Mouse (Mus musculus): ENCODE data around the gene Pygo1. TPM values are rescaled to one million over a fixed set of nuclear protein-coding genes. Genes with fewer than 3 reads are reported as not detected.

The Pygo1 gene
- polyA plus RNA-seq, 2 experiments from 2014 or later: not detected

DNA sequence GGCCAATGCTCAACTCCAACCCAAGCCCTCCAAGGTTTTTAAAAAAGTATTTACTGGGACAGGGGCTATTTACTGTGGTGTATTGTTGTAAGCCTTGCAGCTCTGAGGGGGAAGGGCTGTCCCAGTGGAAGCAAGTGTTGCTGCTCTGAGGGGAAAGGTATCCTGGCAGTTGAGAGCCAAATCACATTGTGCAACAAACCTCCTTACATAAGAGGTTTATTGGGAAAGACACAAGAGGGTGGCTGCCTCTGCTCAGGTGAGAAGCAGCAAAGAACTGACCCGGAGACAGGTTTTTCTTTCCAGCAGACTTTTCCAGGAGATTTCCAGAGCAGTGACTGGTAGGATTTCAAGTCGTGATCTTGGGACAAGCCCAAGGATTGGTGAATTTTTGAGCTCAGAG lies 10.9 kb downstream of the Pygo1 start:
- ATAC-seq: no peak

DNA sequence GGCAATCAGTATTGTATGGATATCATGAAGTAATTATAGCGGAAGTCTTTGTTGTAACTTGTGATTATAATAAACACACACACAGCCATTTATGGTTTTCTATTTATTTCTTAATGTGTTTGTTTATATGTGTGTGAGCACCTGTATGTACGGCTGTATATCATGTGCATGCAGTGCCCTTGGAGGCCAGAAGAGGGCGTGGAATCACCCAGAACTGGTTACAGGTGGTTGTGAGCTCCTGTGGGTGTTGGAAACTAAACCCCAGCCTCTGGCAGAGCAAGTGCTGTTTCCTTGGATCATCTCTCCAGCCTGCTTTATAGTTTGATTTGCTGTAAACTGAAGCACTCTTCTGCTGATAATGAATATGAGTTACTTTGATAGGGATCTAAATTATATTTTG lies 18.0 kb downstream of the Pygo1 start:
- no peak for ATAC-seq

- no peak for ATAC-seq
Measured at GRCm38 (mm10) chr9:72944286-72944685, 18.8 kb downstream of the Pygo1 start.

DNA sequence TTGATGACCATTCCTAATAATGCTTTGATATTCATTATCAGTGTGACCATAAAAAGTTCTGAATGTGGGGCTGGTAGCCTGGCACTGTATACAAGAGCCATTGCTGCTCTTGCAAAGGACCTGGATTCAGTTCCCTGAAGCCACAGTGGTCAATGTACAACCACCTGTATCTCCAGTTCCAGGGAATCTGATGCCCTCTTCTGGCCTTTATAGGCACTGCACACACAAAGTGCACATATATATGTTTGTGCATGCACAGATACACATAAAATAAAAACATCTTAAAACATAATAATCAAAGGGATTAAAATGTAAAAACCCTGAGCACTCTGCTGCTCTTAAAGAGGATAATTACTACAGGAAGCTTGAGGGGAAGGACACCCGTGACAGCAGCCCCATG lies 21.6 kb downstream of the Pygo1 start:
- no peak for ATAC-seq

- no peak for ATAC-seq
Measured at GRCm38 (mm10) chr9:72949572-72949971, 24.1 kb downstream of the Pygo1 start.

- ATAC-seq: no peak
Measured at GRCm38 (mm10) chr9:72954746-72955145, 29.3 kb downstream of the Pygo1 start.

- ATAC-seq: no peak
Measured at GRCm38 (mm10) chr9:72955546-72955945, 30.1 kb downstream of the Pygo1 start.

DNA sequence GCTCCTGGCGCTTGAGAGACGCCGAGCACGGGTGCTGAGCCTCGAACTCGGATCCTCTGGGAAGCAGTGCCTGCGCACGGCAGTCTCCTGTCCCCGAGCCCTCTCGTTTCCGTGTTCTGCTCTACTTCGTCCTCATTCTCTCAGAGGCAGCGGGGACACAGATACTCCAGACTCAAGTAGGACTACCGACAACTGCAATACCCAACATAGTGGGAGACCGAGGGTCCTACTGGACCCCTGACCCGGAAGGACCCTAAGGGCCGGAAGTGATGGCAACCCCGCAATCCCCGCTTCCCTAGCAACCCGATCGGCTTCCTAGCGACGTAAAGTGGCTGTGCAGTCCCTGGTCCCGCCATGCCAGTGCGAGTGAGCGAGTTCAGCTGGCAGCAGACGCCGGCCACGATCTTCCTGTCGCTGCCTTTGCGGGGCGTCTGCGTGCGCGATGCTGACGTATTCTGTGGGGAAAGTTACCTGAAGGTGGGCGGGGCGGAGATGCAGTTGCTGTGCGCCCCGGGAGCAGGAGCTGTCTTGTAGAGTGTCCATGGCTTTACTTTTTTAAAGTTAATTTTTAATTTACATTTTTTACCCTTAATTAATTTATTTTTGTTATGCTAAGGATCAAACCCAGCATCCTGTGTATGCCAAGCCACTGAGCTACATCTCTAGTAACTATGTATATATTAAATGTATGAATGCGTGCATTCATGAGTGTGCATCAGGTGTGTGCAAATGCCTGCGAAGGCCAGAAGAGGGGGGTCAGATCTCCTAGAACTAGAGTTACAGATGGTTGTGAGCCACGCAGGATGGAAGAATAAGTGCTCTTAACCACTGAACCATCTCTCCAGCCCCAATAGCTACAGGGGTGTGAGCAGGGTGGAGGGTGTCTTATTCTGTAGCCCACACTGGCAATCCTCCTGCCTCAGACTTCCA lies 33.3 kb downstream of the Pygo1 start, which contains the start of the genes Dyx1c1 and Gm44503:
Gene Dyx1c1 (plus strand): TSS at position 265 of the 930 bp plus-strand sequence.
Gene Gm44503 (plus strand): TSS at position 332 of the 930 bp plus-strand sequence.
- peak; percentile 80 for ATAC-seq

DNA sequence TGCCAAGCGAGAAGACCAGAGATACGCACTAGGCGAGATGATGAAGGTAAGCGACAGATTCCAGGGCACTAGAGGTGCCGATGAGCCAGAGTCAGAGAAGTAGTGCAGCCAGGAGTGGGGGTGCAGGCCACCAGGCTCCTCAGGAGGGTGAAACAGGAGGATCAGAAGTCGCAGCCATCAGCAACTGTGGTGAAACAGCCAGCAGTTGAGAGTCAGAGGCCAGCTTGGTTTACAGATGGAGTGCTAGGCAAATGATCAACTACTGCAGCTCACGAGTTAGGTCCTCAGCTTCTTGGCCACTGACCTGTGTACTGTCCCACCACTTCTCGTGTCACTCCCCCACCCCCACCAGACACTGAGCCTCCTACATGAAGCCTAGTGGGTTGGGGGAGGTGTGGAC lies 35.9 kb downstream of the Pygo1 start:
- no peak for ATAC-seq

DNA sequence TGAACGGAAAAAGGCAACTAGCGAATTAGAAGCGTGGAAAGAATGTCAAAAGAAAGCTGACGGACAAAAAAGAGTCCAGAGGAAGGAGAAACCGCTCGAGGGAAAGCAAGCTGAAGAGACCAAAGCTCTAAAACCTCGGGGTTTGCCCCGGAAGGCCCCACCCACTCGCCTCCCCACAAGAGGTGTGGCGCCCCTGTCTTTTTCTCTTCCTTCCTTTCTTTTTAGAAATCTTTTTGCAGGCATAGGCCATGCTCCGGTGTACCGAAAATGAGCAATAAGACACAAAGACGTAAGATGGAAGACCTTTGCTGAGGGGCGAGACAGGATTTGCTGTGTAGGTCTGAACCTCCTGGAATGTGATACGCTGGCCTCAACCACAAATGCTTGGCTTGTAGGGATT lies 36.5 kb downstream of the Pygo1 start:
- ATAC-seq: peak; percentile 71

DNA sequence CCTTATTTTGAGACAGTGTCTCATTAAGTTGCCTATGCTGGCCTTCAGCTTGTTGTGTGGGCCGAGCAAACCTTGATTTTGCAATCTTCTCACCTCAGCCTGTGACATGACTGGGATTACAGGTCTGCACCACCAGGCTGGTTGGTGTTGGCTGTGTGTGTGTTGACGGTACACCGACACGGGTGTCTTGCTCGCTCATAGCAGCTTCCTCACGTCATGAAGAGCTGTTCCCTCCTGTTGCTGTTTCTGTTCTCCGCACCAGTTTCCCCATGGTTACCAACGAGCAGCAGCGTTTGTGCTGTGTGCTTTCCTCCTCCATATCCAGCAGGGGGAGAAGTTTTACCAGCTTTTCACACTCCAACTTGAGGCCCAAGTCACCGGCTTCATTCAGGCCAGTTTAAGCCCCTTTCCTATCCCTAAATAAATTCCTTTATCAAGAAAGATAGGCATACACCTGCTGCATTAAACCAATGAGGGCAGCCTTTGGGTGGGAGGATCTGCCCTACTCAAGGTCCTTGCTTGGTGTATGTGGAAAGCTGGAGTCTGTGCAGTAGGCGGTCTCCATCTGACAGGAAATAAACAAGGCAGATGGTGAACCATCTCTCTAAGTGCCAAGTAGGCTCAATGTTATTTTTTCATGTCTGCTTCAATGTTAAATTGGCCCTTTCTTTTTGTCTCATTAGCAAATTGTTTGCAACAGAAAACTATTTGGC lies 43.1 kb downstream of the Pygo1 start:
- ATAC-seq: peak; percentile 57

GRCm38 (mm10) chr9:72969874-72970273 lies 44.4 kb downstream of the Pygo1 start:
- peak; percentile 90 for ATAC-seq

DNA sequence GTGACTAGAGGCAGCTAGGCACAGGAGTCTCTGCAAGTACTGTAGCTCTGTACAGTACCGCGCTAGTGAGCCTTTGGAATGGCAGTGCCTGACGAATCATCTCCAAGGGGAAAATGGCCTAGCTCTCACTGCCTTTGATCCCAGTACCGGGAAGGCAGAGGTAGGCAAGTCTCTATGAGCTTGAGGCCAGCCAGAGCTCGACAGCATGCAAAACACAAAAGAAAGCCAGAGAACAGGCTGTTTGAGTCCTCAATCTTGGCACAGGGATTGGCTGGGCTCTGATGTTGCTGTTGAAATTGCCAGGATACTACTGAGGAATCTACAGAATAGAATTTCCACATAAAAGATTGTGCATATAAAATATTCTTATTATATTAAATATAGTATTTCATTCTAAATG lies 47.0 kb downstream of the Pygo1 start:
- ATAC-seq: no peak

DNA sequence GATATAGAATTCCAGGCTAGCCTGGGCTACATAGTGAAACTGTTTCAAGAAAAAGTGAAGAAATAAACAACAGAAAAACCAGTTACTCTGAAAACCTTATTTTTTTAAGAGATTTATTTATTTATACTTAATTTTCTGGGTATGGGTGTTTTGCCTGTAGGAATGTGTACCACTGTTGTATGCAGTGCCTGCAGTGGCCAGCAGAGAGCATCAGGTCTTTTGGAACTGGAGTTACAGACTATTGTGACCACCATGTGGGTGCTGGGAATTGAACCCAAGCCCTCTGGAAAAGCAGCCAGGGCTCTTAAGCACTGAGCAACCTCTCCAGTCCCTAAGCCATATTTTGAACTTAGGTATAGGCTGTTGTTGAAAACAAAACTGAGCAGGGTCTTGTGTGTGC lies 47.5 kb downstream of the Pygo1 start:
- no peak for ATAC-seq

DNA sequence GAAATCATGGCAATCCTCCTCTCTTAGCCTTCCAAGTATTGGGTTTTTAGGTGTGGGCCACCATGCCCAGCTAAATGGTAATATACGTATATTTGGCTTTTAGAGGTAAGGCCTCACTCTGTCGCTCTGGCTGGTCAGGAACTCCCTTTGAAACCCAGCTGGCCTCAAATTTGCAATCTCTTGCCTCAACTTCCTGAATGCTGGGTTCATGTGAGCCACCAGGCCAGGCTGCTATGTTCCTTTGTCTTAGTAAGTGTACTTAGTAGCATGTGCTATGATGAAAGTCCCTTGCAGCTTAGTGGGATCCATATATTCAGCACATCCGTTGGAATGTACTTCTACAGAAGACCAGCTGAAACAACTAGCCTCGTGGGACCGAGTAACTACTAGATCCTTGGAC lies 49.3 kb downstream of the Pygo1 start:
- no peak for ATAC-seq

DNA sequence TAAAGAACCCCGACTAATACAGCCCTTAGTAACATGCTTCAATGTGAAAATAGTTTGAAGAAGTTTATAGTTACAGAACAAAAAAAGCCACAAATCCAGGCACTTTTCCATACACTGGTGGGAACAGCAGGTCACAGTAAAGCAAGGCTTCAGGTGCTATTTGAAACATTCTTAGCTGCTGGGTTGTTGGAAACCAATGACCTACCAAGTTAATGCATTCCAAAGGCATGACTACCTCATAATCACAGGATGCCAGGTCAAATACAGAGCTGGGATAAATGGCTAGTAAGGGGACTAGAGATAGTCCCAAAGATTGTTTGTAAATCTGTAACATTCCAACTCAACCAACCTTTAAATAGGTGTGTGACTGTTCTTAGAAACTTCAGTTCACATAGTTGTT lies 49.8 kb downstream of the Pygo1 start:
- no peak for ATAC-seq

DNA sequence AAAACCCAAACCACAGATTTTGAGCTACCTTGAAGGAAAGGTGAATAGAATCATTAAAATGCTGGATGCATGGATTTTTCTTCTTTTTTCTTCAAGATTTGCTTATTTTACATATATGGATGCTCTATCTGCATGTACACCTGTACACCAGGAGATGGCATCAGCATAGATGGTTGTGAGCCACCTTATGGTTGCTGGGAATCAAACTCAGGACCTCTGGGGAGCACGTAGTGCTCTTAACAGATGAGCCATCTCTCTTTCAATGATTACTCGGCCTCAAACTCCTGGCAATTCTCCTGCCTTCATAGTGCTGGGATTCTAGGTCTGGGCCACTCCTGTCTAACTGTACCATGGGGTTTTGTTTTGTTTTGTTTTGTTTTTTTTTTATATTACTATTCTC lies 57.6 kb downstream of the Pygo1 start:
- no peak for ATAC-seq

DNA sequence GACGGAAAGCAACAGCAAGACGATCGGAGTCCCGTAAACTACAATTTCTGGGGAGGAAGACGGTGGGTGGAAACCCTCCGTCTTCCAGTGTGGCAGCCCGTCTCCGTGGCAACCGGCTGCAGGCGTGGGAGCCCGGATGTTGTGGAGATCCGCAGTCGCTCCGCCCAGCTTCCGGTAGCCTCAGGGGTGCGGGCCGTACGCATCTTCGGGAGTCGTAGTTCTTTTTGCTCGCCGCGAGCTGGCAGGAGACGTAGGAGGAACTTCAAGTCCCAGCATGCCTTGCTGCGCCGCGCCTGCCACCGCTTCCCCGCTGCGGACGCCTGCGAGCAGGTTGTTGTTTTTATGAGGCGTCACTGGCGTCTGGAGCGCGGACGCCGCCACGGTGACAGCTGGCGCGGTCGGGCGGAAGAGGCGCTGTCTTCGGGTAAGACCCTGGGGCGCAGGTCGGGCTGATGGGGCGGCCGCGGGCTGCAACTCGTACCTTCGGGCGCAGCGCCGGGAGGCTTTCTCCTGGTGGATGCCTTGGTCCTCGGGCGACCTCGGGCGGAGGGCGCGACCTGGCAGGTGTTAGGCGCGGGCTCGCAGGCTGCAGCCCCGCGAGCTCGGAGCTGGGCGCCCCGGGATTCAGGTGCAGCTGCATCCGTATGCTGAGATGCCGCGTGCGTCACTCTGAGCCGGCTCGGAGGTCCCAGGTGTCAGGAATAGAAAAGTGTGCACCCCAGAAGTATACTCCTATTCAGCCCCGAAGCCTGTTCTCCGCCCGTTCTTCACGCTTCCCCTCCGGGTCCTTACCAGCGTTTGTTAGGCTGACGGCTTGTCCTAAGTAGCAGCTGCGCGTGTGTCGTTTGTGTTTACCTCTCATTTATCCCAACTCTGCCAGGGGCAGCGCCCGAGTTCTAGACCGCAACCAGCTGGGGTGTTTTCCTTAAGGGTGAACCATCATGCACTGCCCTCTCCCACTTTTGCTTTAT lies 60.1 kb downstream of the Pygo1 start, which contains the start of the genes Ccpg1os and Ccpg1:
Gene Ccpg1os (minus strand): TSS at position 133 of the 971 bp plus-strand sequence.
Gene Ccpg1 (plus strand): TSS at position 180 of the 971 bp plus-strand sequence.
- peak; percentile 96 for ATAC-seq

- no peak for ATAC-seq
Measured at GRCm38 (mm10) chr9:72987703-72988102, 62.3 kb downstream of the Pygo1 start.

DNA sequence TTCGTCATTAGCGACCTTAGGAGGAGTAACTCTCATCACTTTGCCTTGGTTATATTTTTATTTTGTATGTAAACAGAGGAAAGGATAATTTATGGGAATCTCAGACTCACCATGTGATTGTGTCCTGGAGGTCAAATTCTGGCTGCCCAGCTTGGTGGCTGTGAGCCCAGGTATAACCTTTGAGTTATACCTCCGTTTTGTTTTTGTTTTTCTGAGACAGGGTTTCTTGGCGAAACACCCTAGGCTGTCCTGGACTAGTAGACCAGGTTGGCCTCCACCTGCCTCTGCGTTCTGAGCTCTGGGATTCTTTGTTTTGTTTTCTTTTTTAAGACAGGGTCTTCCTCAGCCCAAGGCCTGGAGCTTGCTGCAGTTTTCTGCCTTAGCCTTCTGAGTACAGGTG lies 63.3 kb downstream of the Pygo1 start:
- no peak for ATAC-seq

GRCm38 (mm10) chr9:72991420-72991819 lies 66.0 kb downstream of the Pygo1 start:
- no peak for ATAC-seq

- ATAC-seq: no peak
Measured at GRCm38 (mm10) chr9:72992576-72992975, 67.1 kb downstream of the Pygo1 start.

Measured in activated CD4-positive, CD25-positive, alpha-beta regulatory T cell, adult 4 months (primary cell).